Mouse (Mus musculus) CH12.LX (cell line): ENCODE measurements around the gene G6pc. TPM values are rescaled to one million over a fixed set of nuclear protein-coding genes. Genes with fewer than 3 reads are reported as not detected.

Experiments
- DNase-seq: peaks from one replicate; pipeline ENCODE4 v3.0.0-alpha.2; 2013; ENCODE audit errors: extremely low read depth
- H3K27ac ChIP-seq: 2 replicates; pipeline ENCODE4 v1.5.1; 2012; ENCODE audit warnings: low read depth, mild to moderate bottlenecking, control low read depth, moderate library complexity; ENCODE audit not compliant: insufficient read depth
- H3K27me3 ChIP-seq: replicated peaks from 2 replicates; pipeline ENCODE3; 2012; ENCODE audit warnings: inconsistent platforms
- H3K36me3 ChIP-seq, 2 experiments: replicated peaks in 1 of 2; 2 replicates each; pipeline versions ENCODE3 to v1.6.1; 2012; ENCODE audit warnings: inconsistent platforms in 1 of 2, low read length in 1 of 2, mild to moderate bottlenecking in 1 of 2, mixed read lengths in 1 of 2, moderate library complexity in 1 of 2; ENCODE audit not compliant: control insufficient read depth in 1 of 2, insufficient read depth in 1 of 2
- H3K4me1 ChIP-seq, 2 experiments: 2 replicates each; pipeline ENCODE4 v1.6.1; 2012; ENCODE audit warnings: inconsistent platforms in 1 of 2, moderate library complexity in 1 of 2; ENCODE audit not compliant: insufficient read depth in 2 of 2, control insufficient read depth in 1 of 2
- H3K4me2 ChIP-seq: 2 replicates; pipeline ENCODE4 v1.6.1; 2012; ENCODE audit warnings: low read depth, mild to moderate bottlenecking, control low read depth; ENCODE audit not compliant: poor library complexity, insufficient read depth, severe bottlenecking
- H3K4me3 ChIP-seq, 3 experiments: fragments of 150-350 bp in 1 of 3; sonication (generic) in 1 of 3; replicated peaks in 1 of 3; 2 replicates each; pipeline versions ENCODE3 to v1.5.1; 2011 to 2012; ENCODE audit warnings: low read depth in 2 of 3, low read length in 2 of 3, mild to moderate bottlenecking in 2 of 3, moderate library complexity in 2 of 3, control low read depth in 1 of 3, improper control_type of control experiment in 1 of 3, inconsistent platforms in 1 of 3, mixed read lengths in 1 of 3; ENCODE audit not compliant: poor library complexity in 1 of 3
- H3K79me2 ChIP-seq: replicated peaks from 2 replicates; pipeline ENCODE4 v1.6.1; 2012; ENCODE audit warnings: mild to moderate bottlenecking, moderate library complexity; ENCODE audit not compliant: control insufficient read depth, poor library complexity, insufficient read depth, severe bottlenecking; ENCODE audit errors: extremely low read depth
- H3K9ac ChIP-seq: 2 replicates; pipeline ENCODE4 v1.6.1; 2012; ENCODE audit warnings: low read depth, mild to moderate bottlenecking, control low read depth, moderate library complexity; ENCODE audit not compliant: insufficient read depth
- H3K9me3 ChIP-seq: replicated peaks from 2 replicates; pipeline ENCODE3; 2012; ENCODE audit warnings: low read length, inconsistent platforms, mixed read lengths
- CHD2 ChIP-seq: IDR thresholded peaks from 2 replicates; pipeline ENCODE4 v1.6.1; 2011; ENCODE audit warnings: low read length, improper control_type of control experiment
- EP300 ChIP-seq: IDR thresholded peaks from 2 replicates; pipeline ENCODE4 v1.6.1; 2011; ENCODE audit warnings: low read length, improper control_type of control experiment
- ETS1 ChIP-seq: conservative IDR thresholded peaks from 2 replicates; pipeline ENCODE4 v1.6.1; 2012; ENCODE audit warnings: low read depth, mild to moderate bottlenecking, inconsistent platforms, low read length, improper control_type of control experiment, moderate library complexity
- JUN ChIP-seq: IDR thresholded peaks from 2 replicates; pipeline ENCODE4 v1.6.1; 2011; ENCODE audit warnings: low read depth, mild to moderate bottlenecking, low read length, improper control_type of control experiment, moderate library complexity; ENCODE audit not compliant: insufficient read depth
- MAFK ChIP-seq: IDR thresholded peaks from 2 replicates; pipeline ENCODE4 v1.6.1; 2011; ENCODE audit warnings: low read length, improper control_type of control experiment; ENCODE audit not compliant: insufficient replicate concordance
- MAX ChIP-seq: IDR thresholded peaks from 2 replicates; pipeline ENCODE4 v1.6.1; 2011; ENCODE audit warnings: low read length, improper control_type of control experiment
- MYC ChIP-seq: IDR thresholded peaks from 2 replicates; pipeline ENCODE4 v1.6.1; 2011; ENCODE audit warnings: low read depth, mild to moderate bottlenecking, improper control_type of control experiment, low read length
- POLR2A ChIP-seq: IDR thresholded peaks from 2 replicates; pipeline ENCODE4 v1.6.1; 2011; ENCODE audit warnings: low read depth, mild to moderate bottlenecking, improper control_type of control experiment, low read length
- POLR2AphosphoS2 ChIP-seq: IDR thresholded peaks from 2 replicates; pipeline ENCODE4 v1.6.1; 2011; ENCODE audit warnings: low read depth, low read length, improper control_type of control experiment
- RAD21 ChIP-seq: IDR thresholded peaks from 2 replicates; pipeline ENCODE4 v1.6.1; 2011; ENCODE audit warnings: low read depth, mild to moderate bottlenecking, low read length, improper control_type of control experiment, moderate library complexity
- SIN3A ChIP-seq: IDR thresholded peaks from 2 replicates; pipeline ENCODE4 v1.6.1; 2012; ENCODE audit warnings: low read length, improper control_type of control experiment, inconsistent platforms
- TBP ChIP-seq: conservative IDR thresholded peaks from 2 replicates; pipeline ENCODE4 v1.6.1; 2011; ENCODE audit warnings: low read depth, low read length, improper control_type of control experiment
- TCF12 ChIP-seq: IDR thresholded peaks from 2 replicates; pipeline ENCODE4 v1.6.1; 2014; ENCODE audit warnings: low read depth, mild to moderate bottlenecking, inconsistent platforms, low read length, improper control_type of control experiment
- USF1 ChIP-seq: IDR thresholded peaks from 2 replicates; pipeline ENCODE4 v1.6.1; 2014; ENCODE audit warnings: low read depth, mild to moderate bottlenecking, inconsistent platforms, low read length, improper control_type of control experiment
- USF2 ChIP-seq: conservative IDR thresholded peaks from 2 replicates; pipeline ENCODE4 v1.6.1; 2011; ENCODE audit warnings: low read depth, low read length, improper control_type of control experiment
- ZC3H11A ChIP-seq: IDR thresholded peaks from 2 replicates; pipeline ENCODE4 v1.6.1; 2012; ENCODE audit warnings: low read depth, mild to moderate bottlenecking, inconsistent platforms, low read length, improper control_type of control experiment
- ZKSCAN1 ChIP-seq: IDR thresholded peaks from 2 replicates; pipeline ENCODE4 v1.6.1; 2012; ENCODE audit warnings: low read depth, inconsistent platforms, low read length, improper control_type of control experiment, borderline replicate concordance
- ZNF384 ChIP-seq: IDR thresholded peaks from 2 replicates; pipeline ENCODE4 v1.6.1; 2012; ENCODE audit warnings: low read depth, low read length, improper control_type of control experiment, inconsistent platforms
- dilution Hi-C: fragments of 300-500 bp; cut with MboI; formaldehyde crosslinking; loops from 2 replicates; pipeline ENCODE4 v1.14.3; 2020; ENCODE audit warnings: low sequenced_read_pairs; ENCODE audit not compliant: extremely low pct_unique_long_range_greater_than_20kb, extremely low pct_ligation_motif_present
- in situ Hi-C: fragments of 300-500 bp; cut with MboI; formaldehyde crosslinking; loops from 3 replicates; pipeline ENCODE4 v1.14.3; 2019; ENCODE audit warnings: low sequenced_read_pairs, low pct_ligation_motif_present, low pct_unique_long_range_greater_than_20kb, mixed read lengths
- polyA plus RNA-seq: library from polyadenylated mRNA; unstranded; fragments of >175 nt; gene quantifications from 2 replicates; pipeline ENCODE4 v1.2.1, GENCODE M21; 2012; ENCODE audit warnings: low read depth; ENCODE audit not compliant: insufficient read length
- total RNA-seq, 2 experiments: library from RNA; depleted of rRNA; stranded (reverse); fragments of 300-350 nt in 1 of 2; fragments of >200 nt in 1 of 2; gene quantifications; 2 replicates each; pipeline ENCODE4 v1.2.3; 2012 to 2014

G6pc gene
- total and polyA plus RNA-seq, 3 experiments = 0.08 TPM; not detected in 2

GRCm38 (mm10) chr11:101351721-101352111 lies 15.6 kb upstream of the G6pc start:
- DNase-seq = no peak
- dilution Hi-C loops = no loop called here
- H3K36me3 ChIP-seq = no peaks in the 10 kb centered on the region
- peaks cover 10% of the 10 kb centered on the region for H3K9me3 ChIP-seq
- H3K27me3 ChIP-seq = peaks cover 8% of the 10 kb centered on the region
- H3K27ac ChIP-seq = no peak overlapping the region
- no peak for TF ChIP-seq POLR2A
- peak; percentile 76 for TF ChIP-seq ZNF384
- H3K9ac ChIP-seq = no peak overlapping the region
- in situ Hi-C loops = no loop called here
- peaks cover 5 to 8% of the 10 kb centered on the region in 2 experiments; a peak in 3 of 4 replicates for H3K4me1 ChIP-seq
- H3K4me3 ChIP-seq = no peak overlapping the region
- no peak overlapping the region for H3K4me2 ChIP-seq
- no peaks in the 10 kb centered on the region for H3K79me2 ChIP-seq

GRCm38 (mm10) chr11:101353436-101353835 lies 13.9 kb upstream of the G6pc start:
- Histone ChIP-seq H3K4me2 (no peak overlapping the region), H3K4me3 (no peak overlapping the region), H3K36me3 (no peaks in the 10 kb centered on the region), H3K79me2 (no peaks in the 10 kb centered on the region), H3K27ac (no peak overlapping the region), H3K9me3 (peaks cover 10% of the 10 kb centered on the region), H3K27me3 (peaks cover 8% of the 10 kb centered on the region), H3K9ac (no peak overlapping the region), H3K4me1 (peaks cover 5 to 8% of the 10 kb centered on the region in 2 experiments; a peak in 3 of 4 replicates)
- no peak for TF ChIP-seq ETS1
- TF ChIP-seq RAD21 = no peak
- no peak for TF ChIP-seq MAX
- no peak for TF ChIP-seq CHD2
- no peak for TF ChIP-seq TCF12
- TF ChIP-seq ZC3H11A = no peak
- no peak for TF ChIP-seq USF2
- no peak for TF ChIP-seq POLR2AphosphoS2
- TF ChIP-seq MYC = no peak
- no peak for TF ChIP-seq JUN
- TF ChIP-seq MAFK = no peak
- no peak for TF ChIP-seq SIN3A
- no peak for TF ChIP-seq EP300
- no peak for TF ChIP-seq TBP
- no peak for TF ChIP-seq ZKSCAN1
- TF ChIP-seq USF1 = no peak
- in situ Hi-C loops (no loop called here), dilution Hi-C loops (no loop called here)
- no peak for DNase-seq
